Mouse (Mus musculus): ENCODE measurements around the gene Pax3. TPM values are rescaled to one million over a fixed set of nuclear protein-coding genes. Genes with fewer than 3 reads are reported as not detected.

Gene Pax3
- polyA plus RNA-seq, 1 experiment, result 0.10 TPM

- no peak overlapping the region for H3K4me2 ChIP-seq (ENCODE audit: low read depth)
Observed at GRCm38 (mm10) chr1:78148011-78148623, 48.8 kb downstream of the Pax3 start.

GRCm38 (mm10) chr1:78143403-78143802, 53.5 kb downstream of the Pax3 start:
- no peak overlapping the region for H3K4me2 ChIP-seq (ENCODE audit: low read depth)
- TF ChIP-seq POLR2AphosphoS2 (IDR thresholded peaks at IDR 0.05; ENCODE audit: insufficient read length, low read depth), result no peak
- TF ChIP-seq TCF3 (IDR thresholded peaks at IDR 0.05; ENCODE audit: insufficient read length, low read depth), result no peak
- no peaks in the 10 kb centered on the region for H3K27me3 ChIP-seq (ENCODE audit: control insufficient read depth, insufficient read depth, insufficient read length)
- no peaks in the 10 kb centered on the region for H3K79me2 ChIP-seq (ENCODE audit: control insufficient read depth, insufficient read depth)
- H3K4me3 ChIP-seq, result no peak overlapping the region
- H3ac ChIP-seq (ENCODE audit: control insufficient read depth, insufficient read length), result no peak overlapping the region
- H3K36me3 ChIP-seq (ENCODE audit: control insufficient read depth, insufficient read depth), result no peaks in the 10 kb centered on the region

More at GRCm38 (mm10) chr1:78148011-78148623, 48.8 kb downstream of the Pax3 start:
- Histone ChIP-seq H3K4me3 (no peak overlapping the region), H3ac (ENCODE audit: control insufficient read depth, insufficient read length) (no peak overlapping the region), H3K36me3 (ENCODE audit: control insufficient read depth, insufficient read depth) (no peaks in the 10 kb centered on the region), H3K27me3 (ENCODE audit: control insufficient read depth, insufficient read depth, insufficient read length) (no peaks in the 10 kb centered on the region), H3K79me2 (ENCODE audit: control insufficient read depth, insufficient read depth) (no peaks in the 10 kb centered on the region)
- no peak for TF ChIP-seq MAX (IDR thresholded peaks at IDR 0.05; ENCODE audit: low read depth)
- TF ChIP-seq TCF3 (IDR thresholded peaks at IDR 0.05; ENCODE audit: insufficient read length, low read depth), result no peak
- TF ChIP-seq REST (IDR thresholded peaks at IDR 0.05; ENCODE audit: insufficient read depth, insufficient read length), result no peak
- TF ChIP-seq USF1 (IDR thresholded peaks at IDR 0.05; ENCODE audit: low read depth), result no peak
- TF ChIP-seq POLR2A (IDR thresholded peaks at IDR 0.05; ENCODE audit: insufficient read length, low read depth), result no peak
- no peak for TF ChIP-seq POLR2AphosphoS2 (IDR thresholded peaks at IDR 0.05; ENCODE audit: insufficient read length, low read depth)

GRCm38 (mm10) chr1:78142912-78143311, 54.0 kb downstream of the Pax3 start:
- no peak overlapping the region for H3ac ChIP-seq (ENCODE audit: control insufficient read depth, insufficient read length)
- H3K4me3 ChIP-seq, result no peak overlapping the region
- H3K27me3 ChIP-seq (ENCODE audit: control insufficient read depth, insufficient read depth, insufficient read length), result no peaks in the 10 kb centered on the region
- TF ChIP-seq TCF3 (IDR thresholded peaks at IDR 0.05; ENCODE audit: insufficient read length, low read depth) (no peak), REST (IDR thresholded peaks at IDR 0.05; ENCODE audit: insufficient read depth, insufficient read length) (no peak), USF1 (IDR thresholded peaks at IDR 0.05; ENCODE audit: low read depth) (no peak)
- H3K4me2 ChIP-seq (ENCODE audit: low read depth), result no peak overlapping the region
- H3K36me3 ChIP-seq (ENCODE audit: control insufficient read depth, insufficient read depth), result no peaks in the 10 kb centered on the region
- H3K79me2 ChIP-seq (ENCODE audit: control insufficient read depth, insufficient read depth), result no peaks in the 10 kb centered on the region

DNA sequence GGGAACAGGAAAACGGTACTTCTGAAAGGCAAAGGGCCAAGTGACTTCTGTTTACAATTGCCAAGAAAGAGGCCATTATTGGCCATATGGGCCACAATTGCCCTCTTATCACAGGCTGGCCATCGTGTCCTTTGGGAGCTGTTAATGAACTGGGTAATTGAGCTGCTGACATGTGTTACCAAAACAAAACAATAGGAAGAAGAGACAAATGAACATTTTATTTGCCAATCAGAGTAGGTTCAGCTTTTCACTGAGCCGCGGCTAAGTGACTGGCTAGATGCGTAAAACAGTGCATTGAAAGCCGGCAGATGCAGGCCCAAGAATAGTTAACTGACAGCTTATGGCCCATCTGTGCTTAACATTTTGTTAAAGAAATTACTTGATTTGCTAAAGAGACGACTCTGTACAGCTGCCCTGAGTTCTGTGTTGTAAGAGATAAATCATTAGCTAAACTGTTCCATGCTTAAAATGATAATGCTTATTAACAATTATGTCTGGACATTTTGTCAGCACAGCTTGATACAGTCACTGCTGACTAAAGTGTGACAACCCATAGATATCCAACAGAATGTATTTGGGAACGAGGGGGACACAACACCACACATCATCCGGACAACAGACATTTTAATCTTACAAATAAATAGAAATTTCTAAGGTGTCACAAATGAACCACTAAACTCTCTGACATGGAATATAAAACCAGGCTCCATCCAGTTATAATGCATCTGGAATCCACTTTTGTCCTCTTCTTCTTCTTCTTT, 55.0 kb downstream of the Pax3 start:
- no peaks in the 10 kb centered on the region for H3K27me3 ChIP-seq (ENCODE audit: control insufficient read depth, insufficient read depth, insufficient read length)
- no peak overlapping the region for H3ac ChIP-seq (ENCODE audit: control insufficient read depth, insufficient read length)
- TF ChIP-seq SRF (IDR thresholded peaks at IDR 0.05; ENCODE audit: control insufficient read depth, insufficient read length, low read depth), result no peak
- no peak for TF ChIP-seq REST (IDR thresholded peaks at IDR 0.05; ENCODE audit: insufficient read depth, insufficient read length)
- TF ChIP-seq CEBPB (IDR thresholded peaks at IDR 0.05; ENCODE audit: insufficient read depth, poor library complexity, severe bottlenecking), result no peak
- no peak for TF ChIP-seq MAX (IDR thresholded peaks at IDR 0.05; ENCODE audit: low read depth)
- TF ChIP-seq TCF3 (IDR thresholded peaks at IDR 0.05; ENCODE audit: insufficient read length, low read depth), result no peak
- no peak for TF ChIP-seq MYOD1 (IDR thresholded peaks at IDR 0.05; ENCODE audit: control insufficient read depth in 1 of 3, insufficient read length in 2 of 3, low read depth in 2 of 3)
- no peak for TF ChIP-seq USF1 (IDR thresholded peaks at IDR 0.05; ENCODE audit: low read depth)
- no peak for TF ChIP-seq TCF12 (IDR thresholded peaks at IDR 0.05; ENCODE audit: insufficient read depth, poor library complexity, severe bottlenecking)
- no peak for TF ChIP-seq E2F4 (IDR thresholded peaks at IDR 0.05; ENCODE audit: insufficient read depth)
- TF ChIP-seq MYOG (IDR thresholded peaks at IDR 0.05; ENCODE audit: control insufficient read depth in 1 of 3, insufficient read depth in 1 of 3, insufficient read length in 2 of 3, low read depth in 2 of 3), result no peak
- no peak for TF ChIP-seq POLR2A (IDR thresholded peaks at IDR 0.05; ENCODE audit: insufficient read length, low read depth)
- TF ChIP-seq POLR2AphosphoS2 (IDR thresholded peaks at IDR 0.05; ENCODE audit: insufficient read length, low read depth), result no peak
- no peaks in the 10 kb centered on the region for H3K79me2 ChIP-seq (ENCODE audit: control insufficient read depth, insufficient read depth)
- H3K4me3 ChIP-seq, result no peak overlapping the region
- H3K4me2 ChIP-seq (ENCODE audit: low read depth), result no peak overlapping the region
- H3K36me3 ChIP-seq (ENCODE audit: control insufficient read depth, insufficient read depth), result no peaks in the 10 kb centered on the region

GRCm38 (mm10) chr1:78141314-78141713, 55.6 kb downstream of the Pax3 start:
- no peaks in the 10 kb centered on the region for H3K36me3 ChIP-seq (ENCODE audit: control insufficient read depth, insufficient read depth)
- no peak overlapping the region for H3ac ChIP-seq (ENCODE audit: control insufficient read depth, insufficient read length)
- no peak overlapping the region for H3K4me3 ChIP-seq
- H3K4me2 ChIP-seq (ENCODE audit: low read depth), result no peak overlapping the region
- TF ChIP-seq TCF12 (IDR thresholded peaks at IDR 0.05; ENCODE audit: insufficient read depth, poor library complexity, severe bottlenecking), result no peak
- no peak for TF ChIP-seq TCF3 (IDR thresholded peaks at IDR 0.05; ENCODE audit: insufficient read length, low read depth)
- no peak for TF ChIP-seq MYOD1 (IDR thresholded peaks at IDR 0.05; ENCODE audit: control insufficient read depth in 1 of 3, insufficient read length in 2 of 3, low read depth in 2 of 3)
- no peak for TF ChIP-seq CEBPB (IDR thresholded peaks at IDR 0.05; ENCODE audit: insufficient read depth, poor library complexity, severe bottlenecking)
- TF ChIP-seq MAX (IDR thresholded peaks at IDR 0.05; ENCODE audit: low read depth), result no peak
- no peak for TF ChIP-seq E2F4 (IDR thresholded peaks at IDR 0.05; ENCODE audit: insufficient read depth)
- TF ChIP-seq MYOG (IDR thresholded peaks at IDR 0.05; ENCODE audit: control insufficient read depth in 1 of 3, insufficient read depth in 1 of 3, insufficient read length in 2 of 3, low read depth in 2 of 3), result no peak
- no peak for TF ChIP-seq REST (IDR thresholded peaks at IDR 0.05; ENCODE audit: insufficient read depth, insufficient read length)
- no peak for TF ChIP-seq SRF (IDR thresholded peaks at IDR 0.05; ENCODE audit: control insufficient read depth, insufficient read length, low read depth)
- TF ChIP-seq POLR2A (IDR thresholded peaks at IDR 0.05; ENCODE audit: insufficient read length, low read depth), result no peak
- TF ChIP-seq POLR2AphosphoS2 (IDR thresholded peaks at IDR 0.05; ENCODE audit: insufficient read length, low read depth), result no peak
- no peaks in the 10 kb centered on the region for H3K27me3 ChIP-seq (ENCODE audit: control insufficient read depth, insufficient read depth, insufficient read length)
- no peaks in the 10 kb centered on the region for H3K79me2 ChIP-seq (ENCODE audit: control insufficient read depth, insufficient read depth)
